Mouse (Mus musculus): ENCODE measurements around the gene Scarb2. TPM values are rescaled to one million over a fixed set of nuclear protein-coding genes. Genes with fewer than 3 reads are reported as not detected.

Gene Scarb2
- total RNA-seq, 4 experiments from 2014 or later: 97.5 to 104 (median 102) TPM

- DNase-seq (ENCODE audit: low spot score in 2 of 2): peak in 1 of 2 experiments; percentile 5
Observed at GRCm38 (mm10) chr5:92495291-92495690, 11.3 kb downstream of the Scarb2 start.

GRCm38 (mm10) chr5:92493423-92493822 lies 13.2 kb downstream of the Scarb2 start:
- no peak for DNase-seq (ENCODE audit: low spot score in 2 of 2)

GRCm38 (mm10) chr5:92490779-92491178 lies 15.9 kb downstream of the Scarb2 start:
- DNase-seq (ENCODE audit: low spot score in 2 of 2): no peak

GRCm38 (mm10) chr5:92490304-92490703 lies 16.3 kb downstream of the Scarb2 start:
- no peak for DNase-seq (ENCODE audit: low spot score in 2 of 2)

- peak in 1 of 2 experiments; percentile 50 for DNase-seq (ENCODE audit: low spot score in 2 of 2)
Observed at GRCm38 (mm10) chr5:92489503-92489902, 17.1 kb downstream of the Scarb2 start.

- DNase-seq (ENCODE audit: low spot score in 2 of 2): no peak
Observed at GRCm38 (mm10) chr5:92488961-92489360, 17.7 kb downstream of the Scarb2 start.

- DNase-seq (ENCODE audit: low spot score in 2 of 2): no peak
Observed at GRCm38 (mm10) chr5:92488408-92488807, 18.2 kb downstream of the Scarb2 start.

GRCm38 (mm10) chr5:92486758-92487157 lies 19.9 kb downstream of the Scarb2 start:
- DNase-seq (ENCODE audit: low spot score in 2 of 2): no peak

- no peak for DNase-seq (ENCODE audit: low spot score in 2 of 2)
Observed at GRCm38 (mm10) chr5:92484880-92485279, 21.8 kb downstream of the Scarb2 start.

- DNase-seq (ENCODE audit: low spot score in 2 of 2): no peak
Observed at GRCm38 (mm10) chr5:92472863-92473262, 33.8 kb downstream of the Scarb2 start.

GRCm38 (mm10) chr5:92471531-92471930 lies 35.1 kb downstream of the Scarb2 start:
- DNase-seq (ENCODE audit: low spot score in 2 of 2): no peak

GRCm38 (mm10) chr5:92469201-92470130 lies 37.2 kb downstream of the Scarb2 start:
- no peak for DNase-seq (ENCODE audit: low spot score in 2 of 2)

- no peak for DNase-seq (ENCODE audit: low spot score in 2 of 2)
Observed at GRCm38 (mm10) chr5:92468234-92468633, 38.4 kb downstream of the Scarb2 start.

- no peak for DNase-seq (ENCODE audit: low spot score in 2 of 2)
Observed at GRCm38 (mm10) chr5:92467102-92467766, 39.4 kb downstream of the Scarb2 start.

- DNase-seq (ENCODE audit: low spot score in 2 of 2): no peak
Observed at GRCm38 (mm10) chr5:92465511-92465910, 41.1 kb downstream of the Scarb2 start.

GRCm38 (mm10) chr5:92461321-92461720 lies 45.3 kb downstream of the Scarb2 start:
- peak; percentile 24 to 25 for DNase-seq (ENCODE audit: low spot score in 2 of 2)

GRCm38 (mm10) chr5:92458726-92459125 lies 47.9 kb downstream of the Scarb2 start:
- DNase-seq (ENCODE audit: low spot score in 2 of 2): no peak

GRCm38 (mm10) chr5:92457410-92457809 lies 49.2 kb downstream of the Scarb2 start:
- DNase-seq (ENCODE audit: low spot score in 2 of 2): no peak

GRCm38 (mm10) chr5:92452876-92453275 lies 53.8 kb downstream of the Scarb2 start:
- DNase-seq (ENCODE audit: low spot score in 2 of 2): no peak

GRCm38 (mm10) chr5:92446736-92447135 lies 59.9 kb downstream of the Scarb2 start:
- no peak for DNase-seq (ENCODE audit: low spot score in 2 of 2)

- DNase-seq (ENCODE audit: low spot score in 2 of 2): no peak
Observed at GRCm38 (mm10) chr5:92445016-92445415, 61.6 kb downstream of the Scarb2 start.

- no peak for DNase-seq (ENCODE audit: low spot score in 2 of 2)
Observed at GRCm38 (mm10) chr5:92442914-92443313, 63.7 kb downstream of the Scarb2 start.
